Mouse (Mus musculus) urinary bladder, postnatal 10 days (tissue): Measurements from ENCODE around the gene Lrrfip1.

Experiments used
- DNase-seq: peaks from one replicate; pipeline ENCODE4 v3.0.0; 2022; ENCODE audit warnings: low spot score

Gene Lrrfip1

DNA sequence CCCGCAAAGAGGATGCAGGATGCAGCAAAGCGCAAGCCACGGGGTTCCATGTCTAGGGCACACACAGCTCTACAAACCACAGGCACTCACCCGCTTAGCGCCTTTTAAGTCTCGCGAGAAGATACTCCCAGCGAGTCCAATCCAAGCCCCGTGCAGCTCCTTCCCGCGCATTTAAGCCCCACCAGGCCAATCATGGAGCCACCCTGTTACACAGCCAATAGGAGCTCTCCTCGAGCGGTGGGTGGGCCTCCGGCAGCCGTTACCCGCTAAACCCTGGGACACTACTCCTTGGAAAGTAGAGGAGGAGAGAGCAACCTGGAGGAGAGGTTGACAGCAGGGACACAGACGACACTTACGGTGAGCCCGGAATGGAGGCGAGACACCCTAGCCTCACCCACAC is 146.3 kb downstream of the Lrrfip1 start, which contains the start of gene Rbm44:
Rbm44 (plus strand) TSS at position 277 of the 400 bp plus-strand sequence.
- DNase-seq, result no peak

DNA sequence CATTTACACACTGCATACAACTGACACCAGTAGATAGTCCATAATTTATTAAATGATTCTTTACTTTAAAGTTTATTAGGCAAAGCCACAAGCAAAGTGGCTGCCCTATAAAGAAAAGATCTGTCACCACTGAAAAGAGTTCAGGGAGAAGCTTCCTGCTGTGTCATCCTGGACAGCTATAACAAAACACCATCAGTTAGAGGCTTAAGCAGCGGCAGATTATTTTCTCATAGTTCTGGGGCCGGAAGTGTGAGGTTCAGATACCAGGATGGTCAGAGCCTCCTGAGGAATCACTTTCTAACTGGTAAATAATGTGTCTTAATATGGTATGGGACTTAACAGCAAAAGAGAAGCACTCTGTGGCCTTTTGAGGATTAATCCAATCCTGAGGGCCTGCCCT is 153.0 kb downstream of the Lrrfip1 start:
- no peak for DNase-seq

DNA sequence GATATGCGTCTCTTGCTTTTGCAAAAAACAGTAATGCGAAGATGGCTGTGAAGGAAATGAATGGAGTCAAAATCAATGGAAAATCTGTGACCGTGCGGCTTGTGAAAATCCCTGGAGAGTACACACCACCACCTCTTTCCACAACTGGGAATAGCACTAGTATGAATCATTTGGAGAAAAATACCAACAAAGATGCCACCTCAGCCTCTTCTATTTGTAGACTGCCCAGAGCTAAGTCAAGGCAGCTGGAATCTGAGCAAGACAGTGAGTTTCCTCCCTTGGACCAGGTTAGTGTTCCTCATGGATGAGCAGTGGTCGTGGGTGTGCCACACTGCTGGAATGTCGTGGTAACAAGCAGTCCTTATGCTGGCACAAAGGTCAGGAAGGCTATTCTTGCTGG is 168.3 kb downstream of the Lrrfip1 start:
- DNase-seq, result no peak

DNA sequence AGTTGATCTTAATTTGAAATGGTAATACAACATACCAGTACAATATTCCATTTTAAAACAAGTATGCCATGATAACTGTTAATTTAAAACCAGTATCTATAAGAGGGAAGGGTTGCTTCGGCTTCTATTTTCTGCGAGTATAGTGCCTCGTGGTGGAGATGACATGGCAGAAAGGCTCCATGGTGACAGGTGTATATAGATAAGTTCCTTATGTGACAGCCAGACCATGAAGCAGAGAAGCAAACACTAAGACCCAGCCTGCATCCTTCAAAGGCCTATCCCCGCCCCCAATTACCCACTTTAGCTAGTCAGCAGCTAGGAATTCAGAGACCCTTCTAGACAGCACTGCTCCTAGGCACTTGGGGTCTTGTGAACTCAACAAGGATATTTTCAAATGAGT is 170.6 kb downstream of the Lrrfip1 start:
- DNase-seq, result no peak

DNA sequence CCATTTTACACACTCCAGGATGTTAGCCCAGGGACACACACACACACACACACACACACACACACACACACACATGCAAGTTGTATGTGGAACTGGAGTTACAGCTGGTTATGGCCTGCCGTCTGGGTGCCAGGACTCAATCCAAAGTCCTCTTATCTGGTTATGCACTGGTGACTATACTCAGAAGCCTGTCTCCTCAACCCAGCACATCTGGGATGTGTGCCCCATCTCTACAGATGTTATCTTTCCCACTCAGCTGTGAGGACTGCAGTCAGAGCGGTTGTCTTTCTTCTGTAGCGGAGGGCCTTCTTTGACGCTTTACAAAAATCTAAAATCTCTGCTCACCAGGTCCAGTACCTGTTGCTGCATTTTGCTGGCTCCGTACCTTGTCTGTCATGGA is 176.3 kb downstream of the Lrrfip1 start:
- no peak for DNase-seq

DNA sequence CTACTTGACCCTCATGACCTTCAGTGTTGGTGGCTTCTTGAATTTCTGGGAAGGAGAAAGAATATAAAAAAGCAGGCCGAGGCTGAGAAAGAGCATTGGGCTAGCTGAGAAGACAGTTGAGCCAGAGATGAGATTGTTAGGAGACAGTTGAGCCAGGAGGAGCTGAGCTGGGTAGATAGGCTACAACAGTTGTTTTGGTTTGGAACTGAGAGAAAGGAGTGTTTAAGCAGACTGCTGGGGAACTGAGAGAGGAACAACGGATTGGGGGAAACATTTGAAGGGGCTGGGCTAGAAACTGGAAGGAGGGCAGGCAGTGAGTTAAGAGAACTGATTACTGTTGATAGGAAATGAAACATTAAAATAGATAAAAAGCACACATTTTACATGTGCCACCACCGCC is 177.5 kb downstream of the Lrrfip1 start:
- no peak for DNase-seq

DNA sequence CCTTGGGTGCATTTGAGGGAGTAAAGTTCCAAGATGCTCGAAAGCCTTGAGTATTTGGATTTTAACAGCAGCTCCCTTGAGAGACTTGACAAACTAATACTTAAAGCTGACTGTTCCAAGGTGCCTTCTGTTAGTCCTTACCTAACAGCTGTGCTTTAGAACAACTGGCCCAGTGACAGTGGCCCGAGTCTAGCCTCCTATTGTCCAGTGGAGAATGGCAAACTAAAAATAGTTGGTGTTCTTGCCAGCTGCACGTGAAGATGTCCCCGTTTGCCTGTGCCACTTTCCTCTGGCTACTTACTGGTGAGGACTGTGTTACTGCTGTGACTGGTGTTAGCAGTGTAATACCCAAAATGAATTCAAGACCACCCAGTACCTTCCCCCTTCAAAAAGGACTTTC is 178.3 kb downstream of the Lrrfip1 start:
- no peak for DNase-seq
